Mouse (Mus musculus) testis, adult 2 months (tissue): ENCODE results near the gene R3hdml.
A peak's percentile ranks its signal among the peaks of the same experiment; 100 is the strongest.

Experiments
- CTCF ChIP-seq: fragments of 200-500 bp; IDR thresholded peaks from 2 replicates; pipeline ENCODE4 v1.5.1; 2012; ENCODE audit warnings: low read depth, mild to moderate bottlenecking, inconsistent platforms, low read length, moderate library complexity; ENCODE audit not compliant: control insufficient read depth, insufficient read depth, insufficient replicate concordance
- POLR2A ChIP-seq: fragments of 200-500 bp; IDR thresholded peaks from 2 replicates; pipeline ENCODE4 v1.6.1; 2012; ENCODE audit warnings: low read depth, mild to moderate bottlenecking, inconsistent platforms, low read length, moderate library complexity; ENCODE audit not compliant: control insufficient read depth

GRCm38 (mm10) chr2:163480191-163480825, 11.8 kb upstream of the R3hdml start:
- TF ChIP-seq POLR2A = no peak
- peak; percentile 44; the same call in 1 of the 2 replicates for TF ChIP-seq CTCF
